Mouse (Mus musculus): ENCODE measurements around the gene Prkaca. TPM values are rescaled to one million over a fixed set of nuclear protein-coding genes. Genes with fewer than 3 reads are reported as not detected.
A peak's percentile ranks its signal among the peaks of the same experiment; 100 is the strongest.

Gene Prkaca
- total RNA-seq, 2 experiments from 2014 or later: 257 to 273 TPM

DNA sequence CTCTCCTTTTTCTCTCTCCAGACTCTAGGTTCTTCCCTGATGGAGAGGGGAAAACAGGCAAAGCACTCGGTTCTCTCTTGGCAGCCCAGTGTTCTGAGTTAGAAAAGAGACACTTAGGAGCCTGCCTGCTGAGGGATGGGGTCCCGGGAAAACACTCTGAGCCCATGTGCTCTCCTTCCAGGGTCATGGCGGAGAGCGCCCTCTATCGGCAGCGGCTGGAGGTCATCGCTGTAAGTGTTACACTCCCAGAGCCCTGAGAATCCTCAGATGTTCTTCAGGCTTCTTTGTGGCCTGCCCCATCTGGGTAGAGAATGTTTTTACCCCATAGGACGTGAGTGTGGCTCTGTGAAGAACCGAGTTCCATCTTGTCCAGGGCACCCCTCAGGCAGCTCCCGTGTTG is 51.4 kb downstream of the Prkaca start:
- peak in 1 of 2 experiments; percentile 63 for DNase-seq (ENCODE audit: extremely low spot score in 1 of 2, low spot score in 1 of 2)

DNA sequence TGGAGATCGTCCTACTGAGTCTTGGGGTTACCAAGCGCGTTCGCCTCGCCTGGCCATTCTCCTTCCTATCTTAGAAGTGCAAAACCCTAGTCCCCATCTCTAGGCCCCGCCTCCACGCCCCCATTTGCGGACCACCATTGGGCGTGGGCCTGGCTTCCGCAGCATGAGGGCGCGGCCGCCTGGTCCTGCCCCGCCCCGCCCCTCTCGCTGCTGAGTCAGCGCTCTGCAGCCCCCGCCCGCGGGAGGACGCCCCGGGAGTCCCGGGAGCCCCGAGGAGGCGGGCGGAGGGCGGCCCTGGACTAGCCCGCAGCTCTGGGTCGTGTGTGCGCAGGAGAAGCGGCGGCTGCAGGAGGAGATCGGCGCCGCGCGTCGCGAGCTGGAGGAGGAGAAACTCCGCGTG is 53.1 kb downstream of the Prkaca start:
- DNase-seq (ENCODE audit: extremely low spot score in 1 of 2, low spot score in 1 of 2): no peak

DNA sequence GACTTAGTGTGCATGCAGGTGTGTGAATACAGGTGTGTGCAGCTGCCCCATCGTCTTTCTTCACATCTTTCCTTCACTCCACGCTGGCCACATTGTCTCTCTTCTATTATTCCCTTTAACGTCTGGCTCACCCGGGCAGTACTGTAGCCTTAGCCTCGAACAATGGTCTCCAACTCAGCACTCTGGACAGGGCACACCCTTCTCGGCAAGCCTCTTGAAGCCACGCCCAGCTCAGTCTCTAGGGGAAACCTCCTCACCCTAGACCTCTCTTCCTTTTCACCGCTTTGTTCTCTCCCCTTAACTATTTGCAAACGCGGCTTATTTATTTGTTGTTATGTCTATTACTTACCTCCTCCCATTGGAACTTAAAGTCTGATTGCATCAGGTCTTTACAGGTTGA is 54.7 kb downstream of the Prkaca start:
- no peak for DNase-seq (ENCODE audit: extremely low spot score in 1 of 2, low spot score in 1 of 2)

DNA sequence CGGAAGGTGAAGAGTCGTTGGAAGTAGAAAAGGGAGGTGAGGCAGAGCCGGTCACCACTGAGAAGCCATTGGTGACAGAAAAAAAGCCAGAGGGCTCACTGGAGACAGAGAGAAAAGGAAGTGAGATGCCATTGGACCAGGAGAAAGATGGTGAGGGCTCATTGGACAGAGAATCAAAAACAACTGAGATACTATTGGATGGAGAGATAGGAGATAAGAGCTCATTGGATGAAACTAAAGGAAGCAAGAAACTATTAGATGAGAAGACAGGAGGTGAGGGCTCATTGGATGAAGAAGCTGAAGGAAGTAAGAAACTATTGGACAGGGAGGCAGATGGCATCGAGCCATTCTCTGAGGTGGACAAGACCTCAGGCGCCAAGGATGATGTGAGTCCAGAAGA is 56.5 kb downstream of the Prkaca start:
- no peak for DNase-seq (ENCODE audit: extremely low spot score in 1 of 2, low spot score in 1 of 2)

DNA sequence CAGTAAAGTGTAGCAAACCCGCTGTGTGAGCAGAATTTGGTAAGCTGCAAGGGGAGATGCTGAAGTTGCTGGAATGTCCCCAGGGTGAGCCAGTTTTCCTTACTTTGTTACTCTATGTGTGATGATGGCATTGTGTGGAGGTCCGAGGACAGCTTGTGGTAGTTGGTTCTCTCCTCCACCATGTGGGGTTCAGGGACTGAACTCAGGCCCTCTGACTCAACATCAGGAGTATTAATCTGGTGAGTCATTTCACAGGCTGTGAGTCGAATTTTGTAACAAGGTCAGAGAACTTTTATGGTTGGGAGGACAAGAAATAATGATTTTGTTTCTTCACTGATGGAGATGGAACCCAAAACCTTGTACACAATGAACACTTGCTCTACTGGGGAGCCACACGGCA is 60.0 kb downstream of the Prkaca start:
- no peak for DNase-seq (ENCODE audit: extremely low spot score in 1 of 2, low spot score in 1 of 2)

DNA sequence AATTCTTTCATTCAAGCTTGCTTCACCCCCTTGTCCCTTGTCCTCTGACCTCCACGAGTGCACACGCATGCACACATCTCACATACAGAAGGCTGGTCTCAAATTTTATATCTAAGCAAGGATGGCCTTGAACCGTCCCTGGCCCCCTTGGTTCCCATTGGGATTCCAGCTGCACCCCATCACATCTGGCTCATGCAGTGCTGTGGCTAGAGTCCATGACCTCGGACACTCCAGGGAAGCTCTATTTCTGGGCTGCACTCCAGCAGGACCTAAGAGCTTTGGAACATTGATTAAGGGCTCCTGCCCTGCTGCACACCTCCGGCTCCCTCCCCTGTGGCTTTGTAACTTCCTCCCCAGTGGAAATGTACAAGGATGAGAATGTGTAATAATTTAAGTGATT is 65.2 kb downstream of the Prkaca start:
- DNase-seq (ENCODE audit: extremely low spot score in 1 of 2, low spot score in 1 of 2): no peak

DNA sequence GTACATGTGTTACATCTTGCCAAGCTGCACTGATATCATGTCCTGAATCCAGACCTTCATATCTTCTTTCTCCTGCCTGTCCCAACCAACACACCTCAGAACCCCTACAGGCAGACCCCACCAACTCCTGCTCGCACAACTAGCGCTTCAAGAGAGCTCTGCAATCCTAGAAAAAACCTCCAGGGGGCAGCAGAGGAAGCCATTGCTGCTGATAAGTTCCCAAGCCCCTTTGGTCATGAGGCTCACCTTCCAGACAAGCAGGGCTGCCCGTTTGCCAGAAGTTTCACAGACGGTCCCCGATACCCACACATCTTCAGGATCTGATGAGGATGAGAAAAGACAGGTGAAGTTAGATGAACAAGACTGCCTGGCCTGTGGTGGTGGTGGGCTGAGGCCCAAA is 66.3 kb downstream of the Prkaca start:
- DNase-seq (ENCODE audit: extremely low spot score in 1 of 2, low spot score in 1 of 2): peak; percentile 66 to 85

DNA sequence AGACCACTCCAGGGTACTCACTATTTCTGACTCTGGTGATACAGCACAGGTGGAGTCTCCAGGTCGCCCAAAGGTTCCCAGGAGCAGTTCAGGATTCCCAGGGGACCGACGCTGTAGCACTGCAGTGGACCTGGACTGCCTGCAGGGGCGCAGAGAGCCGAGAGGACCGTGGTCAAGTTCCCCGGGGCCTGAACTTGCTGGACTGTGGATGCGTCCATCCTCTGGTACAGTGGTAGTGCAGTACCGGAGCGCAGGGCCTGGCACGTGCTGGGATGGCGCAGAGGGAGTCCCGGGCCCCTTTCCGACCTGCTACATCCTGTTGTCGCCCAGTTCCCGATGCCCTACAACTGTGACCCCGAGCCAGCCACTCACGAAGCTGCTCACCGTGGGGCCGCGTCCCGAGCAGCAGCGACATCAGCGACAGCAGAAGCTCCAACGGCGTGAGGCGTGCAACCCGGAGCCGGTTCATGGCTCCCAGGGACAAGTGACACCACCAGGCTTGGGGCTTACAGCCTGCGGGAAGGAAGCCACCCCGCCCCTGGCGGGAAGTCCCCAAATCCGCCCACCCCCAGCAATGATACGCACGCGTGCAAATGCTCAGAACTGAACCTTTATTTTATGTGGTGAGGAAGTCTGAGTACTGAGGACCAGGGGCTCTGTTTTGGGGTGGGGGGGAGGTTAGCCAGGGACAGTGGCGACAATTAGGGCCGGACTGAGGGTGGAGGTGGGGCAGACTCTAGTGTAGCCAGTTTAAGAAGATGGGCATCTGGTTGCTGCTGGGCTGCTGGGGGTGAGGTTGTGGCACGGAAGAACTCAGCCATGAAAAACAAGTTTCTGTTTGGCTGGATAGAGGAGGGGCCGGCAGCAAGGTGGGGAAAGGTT is 69.5 kb downstream of the Prkaca start, which contains the start of gene Il27ra:
Gene Il27ra (minus strand): TSS at position 524 of the 882 bp plus-strand sequence.
- peak in 1 of 2 experiments; percentile 44 for DNase-seq (ENCODE audit: extremely low spot score in 1 of 2, low spot score in 1 of 2)

DNA sequence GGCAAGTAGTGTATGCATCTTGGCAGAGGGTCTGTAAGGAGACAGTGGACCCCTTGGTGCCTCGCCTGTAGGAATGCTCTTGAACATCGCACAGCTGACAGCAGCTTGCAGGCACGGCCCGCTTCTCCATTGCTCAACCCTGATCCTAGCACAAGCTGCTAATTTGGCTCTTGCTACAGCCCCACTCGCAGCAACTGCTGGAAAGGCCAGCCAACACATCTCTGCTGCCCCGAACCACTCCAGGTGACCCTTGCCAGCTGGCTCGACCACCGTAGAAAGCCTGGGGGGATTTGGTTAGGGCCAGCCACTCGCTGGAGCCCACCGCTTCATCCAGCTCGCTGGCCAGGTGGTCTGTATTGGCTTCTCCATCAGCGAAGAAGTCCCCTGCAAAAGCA is 70.2 kb downstream of the Prkaca start:
- DNase-seq (ENCODE audit: extremely low spot score in 1 of 2, low spot score in 1 of 2): no peak

DNA sequence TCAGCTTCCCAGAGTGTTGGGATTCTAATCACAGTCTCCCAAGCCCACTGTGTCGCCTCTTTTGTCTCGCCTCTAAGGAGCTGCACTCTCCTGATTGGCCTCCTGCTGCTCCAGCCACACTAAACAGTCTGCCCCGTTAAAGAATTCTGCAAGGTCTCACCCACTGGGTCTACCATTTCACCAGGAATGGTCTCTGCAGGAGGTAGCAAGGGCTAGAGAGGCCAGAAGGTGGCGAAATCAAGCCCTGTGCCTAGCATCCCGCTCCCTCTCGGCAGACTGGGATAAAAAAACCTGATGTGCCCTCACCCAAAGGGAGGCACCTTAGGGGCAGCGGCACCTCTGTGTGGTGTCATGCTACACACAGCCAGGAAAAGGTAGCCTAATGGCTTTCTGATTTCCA is 71.3 kb downstream of the Prkaca start:
- DNase-seq (ENCODE audit: extremely low spot score in 1 of 2, low spot score in 1 of 2): no peak

DNA sequence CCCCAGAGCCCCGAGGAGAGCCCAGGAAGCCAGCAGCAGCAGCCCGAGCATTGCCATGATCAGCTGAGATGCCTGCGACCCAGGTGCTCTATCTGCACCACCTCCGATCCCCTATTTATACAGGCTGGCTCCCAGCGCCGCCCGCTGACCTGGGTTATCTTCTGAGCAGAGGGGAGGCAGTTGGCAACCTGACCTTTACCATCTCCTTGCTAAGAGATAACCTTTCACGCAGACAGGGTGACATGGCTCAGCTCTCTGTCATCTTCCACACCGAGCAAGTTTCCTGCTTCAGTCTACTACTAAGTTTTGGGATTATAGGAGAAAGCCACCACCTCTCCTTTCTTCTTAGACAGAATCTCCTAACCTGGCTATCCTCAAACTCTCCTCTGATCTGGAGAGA is 72.1 kb downstream of the Prkaca start, which contains the start of gene Rln3:
Gene Rln3 (minus strand): TSS at position 101 of the 400 bp plus-strand sequence.
- no peak for DNase-seq (ENCODE audit: extremely low spot score in 1 of 2, low spot score in 1 of 2)

Small RNAs within 50 kb of the gene (microRNA-seq; reads per million reads assigned to microRNA genes)
- gene Gm44330: 0 to 0.92 reads per million in 2 experiments
- 0 to 0.40 reads per million in 2 experiments for gene Gm44450
- 5.5 to 7.2 reads per million in 2 experiments for gene Mir1199
- 5.0 to 6.2 reads per million in 2 experiments for gene Mir8111

Other genes with a start within 250 kb of the Prkaca start
- gene Adgre5, start 231.7 kb upstream of the Prkaca start, total RNA-seq (2021): 10 to 100 TPM in 1 of 2 experiments, 1 to 10 TPM in 1; 7.4 to 11.0 TPM
- gene Adgrl1, start 72.9 kb upstream of the Prkaca start, total RNA-seq (2021): 100 to 1,000 TPM; 315 to 348 TPM
- under 1 TPM; 0.49 to 0.54 TPM for gene Gm10644, start 17.8 kb upstream of the Prkaca start, total RNA-seq (2021)
- gene Asf1b, start 17.5 kb upstream of the Prkaca start, total RNA-seq (2021): 1 to 10 TPM in 1 of 2 experiments, under 1 TPM in 1; 0.39 to 1.2 TPM
- gene Samd1, start 24.7 kb downstream of the Prkaca start, total RNA-seq (2021): 10 to 100 TPM; 44.2 to 45.4 TPM
- under 1 TPM; 0.20 to 0.33 TPM for gene 1700067K01Rik, start 28.5 kb downstream of the Prkaca start, total RNA-seq (2021)
- gene 2210011C24Rik, start 39.2 kb downstream of the Prkaca start, total RNA-seq (2021): 1 to 10 TPM; 1.9 to 2.3 TPM
- gene Palm3, start 48.5 kb downstream of the Prkaca start, total RNA-seq (2021): 1 to 10 TPM; 2.7 to 2.9 TPM
- 1 to 10 TPM; 2.0 to 2.4 TPM for gene Il27ra, start 69.6 kb downstream of the Prkaca start, total RNA-seq (2021)
- gene Rln3, start 72.0 kb downstream of the Prkaca start, total RNA-seq (2021): not detected
- 1 to 10 TPM; 4.4 to 4.5 TPM for gene Gm10643, start 92.1 kb downstream of the Prkaca start, total RNA-seq (2021)
- 10 to 100 TPM; 19.8 to 24.1 TPM for gene Rfx1, start 93.8 kb downstream of the Prkaca start, total RNA-seq (2021)
- 10 to 100 TPM; 18.5 to 19.1 TPM for gene Dcaf15, start 131.8 kb downstream of the Prkaca start, total RNA-seq (2021)
- gene Podnl1, start 153.0 kb downstream of the Prkaca start, total RNA-seq (2021): not detected
- 10 to 100 TPM; 52.6 to 54.0 TPM for gene Cc2d1a, start 174.9 kb downstream of the Prkaca start, total RNA-seq (2021)
- gene 4930432K21Rik, start 175.0 kb downstream of the Prkaca start, total RNA-seq (2021): 1 to 10 TPM; 1.4 to 2.1 TPM
- 1 to 10 TPM; 2.6 to 3.0 TPM for gene Nanos3, start 212.2 kb downstream of the Prkaca start, total RNA-seq (2021)